Mouse (Mus musculus) thymus, adult 2 months (tissue): Measurements from ENCODE around the gene Carmil1.
"Not testable (repeated sequence)": the region's sequence is repeated elsewhere in the genome, so short reads cannot be mapped to it uniquely, and the experiment has no call there.

ENCODE experiments used
- CTCF ChIP-seq: fragments of 200-500 bp; IDR thresholded peaks from 2 replicates; pipeline ENCODE4 v1.5.1; 2012; ENCODE audit warnings: mild to moderate bottlenecking, control low read depth, low read length, moderate library complexity, borderline replicate concordance; ENCODE audit not compliant: control insufficient read depth, poor library complexity, insufficient read depth; ENCODE audit errors: extremely low read depth
- POLR2A ChIP-seq: fragments of 200-500 bp; IDR thresholded peaks from 2 replicates; pipeline ENCODE4 v1.6.1; 2012; ENCODE audit warnings: mild to moderate bottlenecking, low read length, control low read depth, moderate library complexity; ENCODE audit not compliant: control insufficient read depth, poor library complexity, insufficient read depth; ENCODE audit errors: extremely low read depth

DNA sequence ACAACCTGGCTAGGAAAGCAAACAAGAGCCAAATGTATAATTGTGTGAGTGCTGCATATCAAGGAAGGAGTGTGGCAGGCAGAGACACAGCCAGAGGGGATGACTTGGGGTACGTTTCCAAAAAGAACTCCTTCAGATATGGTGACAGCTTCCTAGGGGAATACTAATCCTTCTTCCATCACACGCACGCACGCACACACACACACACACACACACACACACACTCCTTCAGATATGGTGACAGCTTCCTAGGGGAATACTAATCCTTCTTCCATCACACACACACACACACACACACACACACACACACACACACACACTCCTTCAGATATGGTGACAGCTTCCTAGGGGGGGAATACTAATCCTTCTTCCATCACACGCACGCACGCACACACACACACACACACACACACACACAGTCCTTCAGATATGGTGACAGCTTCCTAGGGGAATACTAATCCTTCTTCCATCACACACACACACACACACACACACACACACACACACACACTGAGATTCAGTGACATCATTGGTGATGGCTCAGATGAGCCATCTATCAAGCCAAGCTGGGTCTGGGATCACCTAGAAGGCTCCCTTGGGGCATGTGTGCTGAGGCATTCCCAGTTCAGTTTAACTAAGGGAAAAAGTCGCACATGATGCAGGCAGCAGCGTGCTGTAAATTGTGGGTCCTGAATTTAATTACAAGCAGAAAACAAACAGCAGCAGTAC lies 175.8 kb downstream of the Carmil1 start:
- TF ChIP-seq CTCF, POLR2A: not testable (repeated sequence)
